Mouse (Mus musculus) heart, adult 2 months (tissue): ENCODE measurements at regions not wholly inside any gene's neighbourhood (a gene's known extent, or its start where the extent isn't known, plus 50 kb on each side); places are given as distances from the start of the nearest gene placed in this dataset.

Source experiments
- DNase-seq, 2 experiments: peaks; one replicate each; pipeline ENCODE4 v3.0.0; 2021
- H3K27ac ChIP-seq: fragments of 200-600 bp; 2 replicates; pipeline ENCODE4 v1.8.1; 2022
- H3K27me3 ChIP-seq: fragments of 200-500 bp; 2 replicates; pipeline ENCODE4 v1.6.1; 2012; ENCODE audit warnings: mild to moderate bottlenecking, low read length, inconsistent platforms, mixed read lengths; ENCODE audit not compliant: control insufficient read depth, insufficient read depth
- H3K36me3 ChIP-seq: fragments of 200-500 bp; 2 replicates; pipeline ENCODE4 v1.6.1; 2012; ENCODE audit warnings: low read length, inconsistent platforms; ENCODE audit not compliant: control insufficient read depth, insufficient read depth
- H3K4me1 ChIP-seq: fragments of 200-500 bp; 2 replicates; pipeline ENCODE4 v1.6.1; 2011; ENCODE audit warnings: low read length; ENCODE audit not compliant: control insufficient read depth, insufficient read depth
- H3K4me3 ChIP-seq: fragments of 200-600 bp; 2 replicates; pipeline ENCODE4 v1.8.1; 2022
- H3K79me2 ChIP-seq: fragments of 200-500 bp; replicated peaks from 2 replicates; pipeline ENCODE4 v1.6.1; 2012; ENCODE audit warnings: mild to moderate bottlenecking, inconsistent platforms, low read length, moderate library complexity, mixed read lengths; ENCODE audit not compliant: control insufficient read depth, insufficient read depth
- H3K9ac ChIP-seq: fragments of 200-500 bp; 2 replicates; pipeline ENCODE4 v1.6.1; 2012; ENCODE audit warnings: low read depth, mild to moderate bottlenecking, control low read depth, inconsistent platforms, low read length, mixed read lengths
- CTCF ChIP-seq: fragments of 200-600 bp; IDR thresholded peaks from 2 replicates; pipeline ENCODE4 v1.8.1; 2022; ENCODE audit warnings: antibody characterized with exemption, mild to moderate bottlenecking, moderate library complexity
- EP300 ChIP-seq: fragments of 200-500 bp; IDR thresholded peaks from 2 replicates; pipeline ENCODE4 v1.6.1; 2011; ENCODE audit warnings: low read depth, low read length, control low read depth; ENCODE audit not compliant: insufficient read depth
- POLR2A ChIP-seq: fragments of 200-500 bp; IDR thresholded peaks from 2 replicates; pipeline ENCODE4 v1.6.1; 2011; ENCODE audit warnings: mild to moderate bottlenecking, low read depth, low read length, control low read depth; ENCODE audit not compliant: insufficient read depth
- WGBS: fragments of 180-500 bp; shearing (Covaris S2); methylation state at CpG from one replicate; pipeline ENCODE4 v1.1.7; 2018; 5-methylcytosine and 5-hydroxymethylcytosine counted together
- intact Hi-C: fragments of 180-260 bp; cut with DNase I; formaldehyde crosslinking; loops from one replicate; pipeline ENCODE4 v1.15.1; 2025

- H3K27me3 ChIP-seq, result no peaks in the 10 kb centered on the region
- H3K4me1 ChIP-seq, result no peaks in the 10 kb centered on the region
- H3K4me3 ChIP-seq, result no peak overlapping the region
- WGBS, result 62% methylated on average over 1 of the region's 1 CpGs
- no peak overlapping the region for H3K27ac ChIP-seq
- no peaks in the 10 kb centered on the region for H3K79me2 ChIP-seq
- intact Hi-C loops, result no loop called here
- no peak for TF ChIP-seq EP300
- TF ChIP-seq POLR2A, result no peak
- no peak for TF ChIP-seq CTCF
- no peaks in the 10 kb centered on the region for H3K36me3 ChIP-seq
- H3K9ac ChIP-seq, result no peak overlapping the region
- DNase-seq, result no peak
Measured at GRCm38 (mm10) chr11:41483881-41484280, 516.8 kb downstream of the Gabrg2 start.

GRCm38 (mm10) chr11:41470938-41471633 is 529.6 kb downstream of the Gabrg2 start:
- no peaks in the 10 kb centered on the region for H3K27me3 ChIP-seq
- TF ChIP-seq EP300 (no peak), CTCF (no peak), POLR2A (no peak)
- DNase-seq, result no peak
- no peaks in the 10 kb centered on the region for H3K79me2 ChIP-seq
- H3K36me3 ChIP-seq, result no peaks in the 10 kb centered on the region
- intact Hi-C loops, result no loop called here
- H3K9ac ChIP-seq, result no peak overlapping the region
- no peaks in the 10 kb centered on the region for H3K4me1 ChIP-seq
- WGBS, result 64% methylated on average over 1 of the region's 1 CpGs
- no peak overlapping the region for H3K27ac ChIP-seq
- no peak overlapping the region for H3K4me3 ChIP-seq

- Histone ChIP-seq H3K27me3 (no peaks in the 10 kb centered on the region), H3K4me3 (no peak overlapping the region), H3K27ac (no peak overlapping the region), H3K4me1 (no peaks in the 10 kb centered on the region), H3K79me2 (no peaks in the 10 kb centered on the region), H3K36me3 (no peaks in the 10 kb centered on the region), H3K9ac (no peak overlapping the region)
- no peak for DNase-seq
- TF ChIP-seq EP300 (no peak), CTCF (no peak), POLR2A (no peak)
- intact Hi-C loops, result no loop called here
- WGBS, result 53% methylated on average over 2 of the region's 2 CpGs
Measured at GRCm38 (mm10) chr11:41467330-41467729, 533.3 kb downstream of the Gabrg2 start.

- no peak for DNase-seq
- no peak for TF ChIP-seq EP300
- peak; percentile 41 for TF ChIP-seq CTCF
- intact Hi-C loops, result no loop called here
- Histone ChIP-seq H3K36me3 (no peaks in the 10 kb centered on the region), H3K4me3 (no peak overlapping the region), H3K4me1 (no peaks in the 10 kb centered on the region), H3K79me2 (no peaks in the 10 kb centered on the region), H3K9ac (no peak overlapping the region), H3K27me3 (no peaks in the 10 kb centered on the region), H3K27ac (no peak overlapping the region)
- WGBS, result 47% methylated on average over 3 of the region's 3 CpGs
Measured at GRCm38 (mm10) chr11:41433846-41434245, 566.8 kb downstream of the Gabrg2 start.

GRCm38 (mm10) chr11:41425592-41425991 is 575.1 kb downstream of the Gabrg2 start:
- WGBS, result 67% methylated on average over 4 of the region's 4 CpGs

More at GRCm38 (mm10) chr11:41425592-41425991, 575.1 kb downstream of the Gabrg2 start:
- Histone ChIP-seq H3K27ac (no peak overlapping the region), H3K79me2 (no peaks in the 10 kb centered on the region), H3K36me3 (no peaks in the 10 kb centered on the region), H3K4me1 (no peaks in the 10 kb centered on the region), H3K27me3 (no peaks in the 10 kb centered on the region), H3K9ac (no peak overlapping the region), H3K4me3 (no peak overlapping the region)
- intact Hi-C loops, result no loop called here
- DNase-seq, result no peak
- TF ChIP-seq EP300 (no peak), POLR2A (no peak), CTCF (no peak)
